Mouse (Mus musculus): Measurements from ENCODE around the gene Mamld1. TPM values are rescaled to one million over a fixed set of nuclear protein-coding genes. Genes with fewer than 3 reads are reported as not detected.
A peak's percentile ranks its signal among the peaks of the same experiment; 100 is the strongest.

The Mamld1 gene
- polyA plus RNA-seq, 1 experiment: 3.8 TPM

- Histone ChIP-seq H3K4me1 (ENCODE audit: control insufficient read depth, insufficient read depth, insufficient read length) (peaks cover 2% of the 10 kb centered on the region; the same call in 1 of the 2 replicates), H3K36me3 (ENCODE audit: control insufficient read depth, insufficient read depth, low read length) (no peaks in the 10 kb centered on the region), H3K4me3 (ENCODE audit: extremely low read depth, insufficient read depth, insufficient read length) (peak overlapping the region; percentile 36; the same call in 1 of the 2 replicates), H3K27me3 (ENCODE audit: control insufficient read depth, insufficient read depth, low read length) (peaks cover 2% of the 10 kb centered on the region; the same call in 1 of the 2 replicates), H3K27ac (ENCODE audit: insufficient read depth, low read length) (no peak overlapping the region; the same call in 1 of the 2 replicates)
- WGBS: 30% methylated on average over 19 of the region's 19 CpGs
- TF ChIP-seq POLR2A (IDR thresholded peaks at IDR 0.05; ENCODE audit: low read depth, low read length): no peak
- 0 out of 2 replicates have a peak, but pooled peaks have one; percentile 6 for TF ChIP-seq CTCF (IDR thresholded peaks at IDR 0.05; ENCODE audit: extremely low read depth, insufficient read depth, insufficient read length, insufficient replicate concordance)
- no peak for DNase-seq (ENCODE audit: low read depth in 1 of 2, low spot score in 2 of 2)
Measured at GRCm38 (mm10) chrX:71052115-71052478, 2.0 kb downstream of the Mamld1 start.

DNA sequence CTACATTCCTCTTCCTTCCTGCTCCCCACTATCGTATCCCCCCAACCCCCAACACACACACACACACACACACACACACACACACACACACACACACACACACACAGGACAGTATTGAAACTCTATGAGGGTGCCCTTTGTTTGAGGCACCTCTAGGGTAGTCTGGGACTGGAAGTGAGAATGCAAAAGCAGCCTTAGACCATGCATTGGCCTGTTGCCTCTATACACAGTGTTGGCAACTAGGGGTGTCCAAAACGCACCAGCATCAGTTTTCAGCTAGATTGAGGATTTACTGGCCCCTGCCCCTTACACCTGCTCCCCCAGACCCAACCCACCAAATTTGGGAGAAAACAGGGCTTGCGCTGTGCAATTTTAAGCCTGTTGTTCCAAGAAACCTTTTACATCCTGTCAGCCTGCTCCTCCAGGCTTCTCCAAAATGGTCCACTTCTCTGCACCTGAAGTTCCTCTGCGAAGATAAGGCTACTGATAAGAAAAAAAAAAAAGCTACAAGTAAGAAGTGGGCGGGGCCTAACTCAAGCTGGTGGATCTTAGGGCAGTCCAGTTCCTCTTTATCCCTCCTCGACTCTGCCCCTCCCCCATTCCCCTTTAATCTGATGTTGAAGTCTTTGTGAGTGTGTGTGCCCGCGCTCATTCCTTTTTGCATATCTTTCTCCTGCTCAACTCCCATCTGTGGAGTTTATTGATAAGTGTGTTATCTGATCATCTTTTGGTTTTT lies 2.6 kb downstream of the Mamld1 start:
- DNase-seq (ENCODE audit: low read depth in 1 of 2, low spot score in 2 of 2): no peak
- TF ChIP-seq CTCF (IDR thresholded peaks at IDR 0.05; ENCODE audit: extremely low read depth, insufficient read depth, insufficient read length, insufficient replicate concordance) (no peak), POLR2A (IDR thresholded peaks at IDR 0.05; ENCODE audit: low read depth, low read length) (no peak)
- peaks cover 2% of the 10 kb centered on the region; the same call in 1 of the 2 replicates for H3K4me1 ChIP-seq (ENCODE audit: control insufficient read depth, insufficient read depth, insufficient read length)
- no peak overlapping the region for H3K27ac ChIP-seq (ENCODE audit: insufficient read depth, low read length)
- no peaks in the 10 kb centered on the region for H3K36me3 ChIP-seq (ENCODE audit: control insufficient read depth, insufficient read depth, low read length)
- H3K4me3 ChIP-seq (ENCODE audit: extremely low read depth, insufficient read depth, insufficient read length): peak overlapping the region; percentile 36; the same call in 1 of the 2 replicates
- 32% methylated on average over 7 of the region's 8 CpGs for WGBS
- peaks cover 2% of the 10 kb centered on the region; the same call in 1 of the 2 replicates for H3K27me3 ChIP-seq (ENCODE audit: control insufficient read depth, insufficient read depth, low read length)

- H3K4me1 ChIP-seq (ENCODE audit: control insufficient read depth, insufficient read depth, insufficient read length): peaks cover 2% of the 10 kb centered on the region; the same call in 1 of the 2 replicates
- no peak for TF ChIP-seq CTCF (IDR thresholded peaks at IDR 0.05; ENCODE audit: extremely low read depth, insufficient read depth, insufficient read length, insufficient replicate concordance)
- TF ChIP-seq POLR2A (IDR thresholded peaks at IDR 0.05; ENCODE audit: low read depth, low read length): no peak
- 52% methylated on average over 5 of the region's 5 CpGs for WGBS
- DNase-seq (ENCODE audit: low read depth in 1 of 2, low spot score in 2 of 2): no peak
- H3K27me3 ChIP-seq (ENCODE audit: control insufficient read depth, insufficient read depth, low read length): peaks cover 2% of the 10 kb centered on the region; the same call in 1 of the 2 replicates
- H3K27ac ChIP-seq (ENCODE audit: insufficient read depth, low read length): no peak overlapping the region
- H3K36me3 ChIP-seq (ENCODE audit: control insufficient read depth, insufficient read depth, low read length): no peaks in the 10 kb centered on the region
- H3K4me3 ChIP-seq (ENCODE audit: extremely low read depth, insufficient read depth, insufficient read length): no peak overlapping the region
Measured at GRCm38 (mm10) chrX:71053246-71053645, 3.2 kb downstream of the Mamld1 start.

DNA sequence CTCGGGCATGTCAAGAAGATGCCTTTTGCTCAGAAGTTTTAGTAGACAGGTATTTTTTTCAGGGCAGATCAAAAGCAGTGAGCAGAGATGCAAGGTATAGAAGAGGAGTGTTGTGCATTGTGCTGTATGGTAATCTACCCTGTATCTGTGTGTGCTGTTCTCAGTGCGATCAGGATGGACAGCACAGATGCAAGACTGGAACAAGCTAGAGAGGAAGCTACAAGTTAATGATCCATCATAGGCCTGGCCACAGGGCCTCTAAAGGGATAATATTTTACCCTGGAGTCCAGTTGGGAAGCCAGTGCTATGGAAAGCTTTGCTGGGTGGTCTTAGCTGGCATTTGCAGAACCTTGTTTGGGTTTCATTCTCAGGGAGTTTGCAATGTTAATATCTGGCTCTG lies 6.9 kb downstream of the Mamld1 start:
- DNase-seq (ENCODE audit: low read depth in 1 of 2, low spot score in 2 of 2): no peak
- Histone ChIP-seq H3K36me3 (ENCODE audit: control insufficient read depth, insufficient read depth, low read length) (no peaks in the 10 kb centered on the region), H3K27me3 (ENCODE audit: control insufficient read depth, insufficient read depth, low read length) (no peaks in the 10 kb centered on the region), H3K4me3 (ENCODE audit: extremely low read depth, insufficient read depth, insufficient read length) (no peak overlapping the region), H3K27ac (ENCODE audit: insufficient read depth, low read length) (no peak overlapping the region), H3K4me1 (ENCODE audit: control insufficient read depth, insufficient read depth, insufficient read length) (peaks cover 2% of the 10 kb centered on the region; the same call in 1 of the 2 replicates)
- TF ChIP-seq CTCF (IDR thresholded peaks at IDR 0.05; ENCODE audit: extremely low read depth, insufficient read depth, insufficient read length, insufficient replicate concordance) (no peak), POLR2A (IDR thresholded peaks at IDR 0.05; ENCODE audit: low read depth, low read length) (no peak)
- WGBS: 77% methylated on average over 2 of the region's 2 CpGs

GRCm38 (mm10) chrX:71085092-71085807 lies 35.2 kb downstream of the Mamld1 start:
- H3K4me3 ChIP-seq (ENCODE audit: extremely low read depth, insufficient read depth, insufficient read length): no peak overlapping the region
- no peak for DNase-seq (ENCODE audit: low read depth in 1 of 2, low spot score in 2 of 2)
- H3K36me3 ChIP-seq (ENCODE audit: control insufficient read depth, insufficient read depth, low read length): no peaks in the 10 kb centered on the region
- H3K27me3 ChIP-seq (ENCODE audit: control insufficient read depth, insufficient read depth, low read length): no peaks in the 10 kb centered on the region
- TF ChIP-seq POLR2A (IDR thresholded peaks at IDR 0.05; ENCODE audit: low read depth, low read length): no peak
- TF ChIP-seq CTCF (IDR thresholded peaks at IDR 0.05; ENCODE audit: extremely low read depth, insufficient read depth, insufficient read length, insufficient replicate concordance): no peak
- H3K27ac ChIP-seq (ENCODE audit: insufficient read depth, low read length): no peak overlapping the region
- WGBS: 88% methylated on average over 4 of the region's 4 CpGs
- H3K4me1 ChIP-seq (ENCODE audit: control insufficient read depth, insufficient read depth, insufficient read length): no peaks in the 10 kb centered on the region

- TF ChIP-seq POLR2A (IDR thresholded peaks at IDR 0.05; ENCODE audit: low read depth, low read length) (no peak), CTCF (IDR thresholded peaks at IDR 0.05; ENCODE audit: extremely low read depth, insufficient read depth, insufficient read length, insufficient replicate concordance) (no peak)
- no peak overlapping the region for H3K27ac ChIP-seq (ENCODE audit: insufficient read depth, low read length)
- WGBS: 49% methylated on average over 4 of the region's 4 CpGs
- DNase-seq (ENCODE audit: low read depth in 1 of 2, low spot score in 2 of 2): no peak
- no peaks in the 10 kb centered on the region for H3K36me3 ChIP-seq (ENCODE audit: control insufficient read depth, insufficient read depth, low read length)
- H3K4me1 ChIP-seq (ENCODE audit: control insufficient read depth, insufficient read depth, insufficient read length): no peaks in the 10 kb centered on the region
- no peaks in the 10 kb centered on the region for H3K27me3 ChIP-seq (ENCODE audit: control insufficient read depth, insufficient read depth, low read length)
- no peak overlapping the region for H3K4me3 ChIP-seq (ENCODE audit: extremely low read depth, insufficient read depth, insufficient read length)
Measured at GRCm38 (mm10) chrX:71087370-71088079, 37.5 kb downstream of the Mamld1 start.
